Mouse (Mus musculus) adrenal gland, postnatal 4 days (tissue): Measurements from ENCODE around the gene Psmd3. TPM values are rescaled to one million over a fixed set of nuclear protein-coding genes. Genes with fewer than 3 reads are reported as not detected.
"Not testable (repeated sequence)": the region's sequence is repeated elsewhere in the genome, so short reads cannot be mapped to it uniquely, and the experiment has no call there.

Experiments used
- DNase-seq, 2 experiments: peaks; one replicate each; pipeline ENCODE4 v3.0.0; 2021 to 2022; ENCODE audit warnings: low spot score in 2 of 2, mixed read lengths in 2 of 2
- long read RNA-seq, 2 experiments: library from polyadenylated mRNA; stranded (forward); transcript quantifications; one replicate each; pipeline ENCODE4 v2.0.0; 2021
- total RNA-seq, 2 experiments: library from RNA; stranded (reverse); gene quantifications; 2 replicates each; pipeline ENCODE4 v1.2.3; 2021

Psmd3 gene
- total RNA-seq: 100 to 1,000 TPM; 137 to 147 TPM
- long read RNA-seq, experiment 1, transcript Psmd3-201 (12 exons, 2,148 nt): major isoform, 108 of 121 reads
- long read RNA-seq, experiment 1, partial matches to known transcripts: 9 of 121 reads
- long read RNA-seq, experiment 1, other reads (novel, unspliced or antisense): 4 of 121 reads
- long read RNA-seq, experiment 2, transcript Psmd3-201 (12 exons, 2,148 nt): major isoform, 235 of 293 reads
- long read RNA-seq, experiment 2, partial matches to known transcripts: 37 of 293 reads
- long read RNA-seq, experiment 2, other reads (novel, unspliced or antisense): 21 of 293 reads

- DNase-seq: peak; percentile 94 to 95
Observed at GRCm38 (mm10) chr11:98681786-98682745, at the start of gene Psmd3. Gene Psmd3, plus strand, starts transcription at chr11:98682554.

- not testable (repeated sequence) for DNase-seq
Observed at GRCm38 (mm10) chr11:98635312-98635970, 46.9 kb upstream of the Psmd3 start.

- DNase-seq: no peak
Observed at GRCm38 (mm10) chr11:98637501-98637900, 44.9 kb upstream of the Psmd3 start.

- DNase-seq: no peak
Observed at GRCm38 (mm10) chr11:98640091-98640490, 42.3 kb upstream of the Psmd3 start.

GRCm38 (mm10) chr11:98644757-98645156, 37.6 kb upstream of the Psmd3 start:
- DNase-seq: no peak

- DNase-seq: no peak
Observed at GRCm38 (mm10) chr11:98645946-98646345, 36.4 kb upstream of the Psmd3 start.

GRCm38 (mm10) chr11:98646459-98646858, 35.9 kb upstream of the Psmd3 start, which contains the start of gene Gsdma2:
Gene Gsdma2, plus strand, starts transcription at chr11:98646759.
- DNase-seq: no peak

GRCm38 (mm10) chr11:98655076-98655475, 27.3 kb upstream of the Psmd3 start:
- peak in 1 of 2 experiments; percentile 19 for DNase-seq

- DNase-seq: no peak
Observed at GRCm38 (mm10) chr11:98660517-98660916, 21.8 kb upstream of the Psmd3 start.

- DNase-seq: no peak
Observed at GRCm38 (mm10) chr11:98664091-98664490, 18.3 kb upstream of the Psmd3 start, which contains the start of gene Gsdma. Gene Gsdma, plus strand, starts transcription at chr11:98664351.

- no peak for DNase-seq
Observed at GRCm38 (mm10) chr11:98668984-98669383, 13.4 kb upstream of the Psmd3 start.

GRCm38 (mm10) chr11:98671284-98671815, 11.0 kb upstream of the Psmd3 start:
- no peak for DNase-seq

GRCm38 (mm10) chr11:98671857-98672256, 10.5 kb upstream of the Psmd3 start:
- DNase-seq: no peak

GRCm38 (mm10) chr11:98672482-98672881, 9.9 kb upstream of the Psmd3 start:
- no peak for DNase-seq

GRCm38 (mm10) chr11:98673136-98673535, 9.2 kb upstream of the Psmd3 start:
- DNase-seq: peak in 1 of 2 experiments; percentile 41

- no peak for DNase-seq
Observed at GRCm38 (mm10) chr11:98675829-98676363, 6.5 kb upstream of the Psmd3 start.

- no peak for DNase-seq
Observed at GRCm38 (mm10) chr11:98680023-98680422, 2.3 kb upstream of the Psmd3 start.

- DNase-seq: not testable (repeated sequence)
Observed at GRCm38 (mm10) chr11:98680595-98680994, 1.8 kb upstream of the Psmd3 start.

- no peak for DNase-seq
Observed at GRCm38 (mm10) chr11:98681186-98681585, 1.2 kb upstream of the Psmd3 start.

GRCm38 (mm10) chr11:98682811-98683210, 457 bp downstream of the Psmd3 start:
- no peak for DNase-seq

- DNase-seq: no peak
Observed at GRCm38 (mm10) chr11:98685642-98686041, 3.3 kb downstream of the Psmd3 start.
